Mouse (Mus musculus) urinary bladder, postnatal 25 days (tissue): ENCODE measurements around the gene Prr29.

Experiments used
- DNase-seq: peaks from one replicate; pipeline ENCODE4 v3.0.0; 2022; ENCODE audit warnings: low spot score

The Prr29 gene

DNA sequence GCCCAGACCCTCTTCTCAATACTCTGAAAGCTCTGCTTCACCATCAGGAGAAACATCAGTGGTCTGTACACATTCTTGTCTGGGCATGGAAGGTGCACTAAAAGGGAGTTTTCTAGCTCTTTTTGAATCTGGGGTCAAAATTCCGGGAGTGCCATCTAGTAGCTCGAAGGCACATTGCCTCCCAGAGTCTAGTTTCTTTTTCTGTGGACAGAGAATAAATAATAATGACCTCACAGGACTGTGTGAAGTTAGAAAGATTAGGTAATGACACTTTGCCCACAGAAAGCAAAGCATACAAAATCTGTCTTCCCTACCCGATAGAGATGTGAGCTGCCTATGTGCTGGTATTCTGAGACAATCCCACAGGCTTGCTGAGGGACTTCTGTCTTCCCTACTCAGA lies 45.2 kb downstream of the Prr29 start:
- DNase-seq = no peak

DNA sequence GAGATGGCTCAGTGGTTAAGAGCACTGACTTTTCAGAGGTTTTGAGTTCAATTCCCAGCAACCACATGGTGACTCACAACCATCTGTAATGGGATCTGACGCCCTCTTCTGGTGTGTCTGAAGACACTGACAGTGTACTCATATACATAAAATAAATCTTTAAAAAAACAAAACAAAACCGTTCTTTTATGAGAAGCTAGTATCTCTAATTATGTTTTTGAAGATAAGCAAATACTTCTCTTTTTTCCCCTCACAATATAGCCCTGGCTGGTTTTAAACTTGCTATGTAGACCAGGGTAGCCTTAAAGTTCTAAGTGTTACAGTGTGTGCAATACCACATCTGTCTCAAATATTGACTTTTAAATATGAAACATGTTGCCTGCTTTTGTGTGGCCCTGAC lies 45.9 kb downstream of the Prr29 start:
- no peak for DNase-seq

DNA sequence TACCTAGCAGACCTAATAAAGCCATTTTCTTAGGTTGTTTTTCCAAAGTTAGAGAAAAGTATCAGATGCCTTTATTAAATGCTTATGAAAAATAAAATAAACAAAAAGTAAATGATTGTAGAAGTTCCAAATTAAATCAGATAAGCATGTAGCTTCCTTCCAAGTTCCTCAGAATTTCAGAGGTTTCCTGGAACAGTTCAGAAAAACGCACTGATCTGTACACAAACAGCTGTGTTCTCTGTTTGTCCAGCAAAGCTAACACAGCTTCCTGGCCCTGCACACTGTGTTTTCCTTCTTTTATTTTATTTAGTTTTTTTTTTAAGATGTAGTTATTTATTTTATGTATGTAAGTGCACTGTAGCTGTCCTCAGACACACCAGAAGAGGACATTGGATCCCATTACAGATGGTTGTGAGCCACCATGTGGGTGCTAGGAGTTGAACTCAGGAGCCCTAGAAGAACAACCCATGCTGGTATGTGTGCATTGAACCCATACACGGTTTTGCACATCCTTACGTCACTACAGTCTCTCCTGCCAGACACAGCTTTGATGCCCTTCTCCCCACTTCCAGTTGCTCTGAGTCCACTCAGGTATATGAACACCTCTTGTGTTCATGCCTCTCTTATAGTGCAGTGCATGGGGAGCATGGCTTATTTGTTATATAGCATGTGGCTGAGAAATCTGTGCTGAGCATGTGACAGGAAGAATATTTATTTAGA lies 47.5 kb downstream of the Prr29 start:
- no peak for DNase-seq

- no peak for DNase-seq
Measured at GRCm38 (mm10) chr11:106416331-106416730, 51.1 kb downstream of the Prr29 start.

- no peak for DNase-seq
Measured at GRCm38 (mm10) chr11:106417860-106418259, 52.6 kb downstream of the Prr29 start.

DNA sequence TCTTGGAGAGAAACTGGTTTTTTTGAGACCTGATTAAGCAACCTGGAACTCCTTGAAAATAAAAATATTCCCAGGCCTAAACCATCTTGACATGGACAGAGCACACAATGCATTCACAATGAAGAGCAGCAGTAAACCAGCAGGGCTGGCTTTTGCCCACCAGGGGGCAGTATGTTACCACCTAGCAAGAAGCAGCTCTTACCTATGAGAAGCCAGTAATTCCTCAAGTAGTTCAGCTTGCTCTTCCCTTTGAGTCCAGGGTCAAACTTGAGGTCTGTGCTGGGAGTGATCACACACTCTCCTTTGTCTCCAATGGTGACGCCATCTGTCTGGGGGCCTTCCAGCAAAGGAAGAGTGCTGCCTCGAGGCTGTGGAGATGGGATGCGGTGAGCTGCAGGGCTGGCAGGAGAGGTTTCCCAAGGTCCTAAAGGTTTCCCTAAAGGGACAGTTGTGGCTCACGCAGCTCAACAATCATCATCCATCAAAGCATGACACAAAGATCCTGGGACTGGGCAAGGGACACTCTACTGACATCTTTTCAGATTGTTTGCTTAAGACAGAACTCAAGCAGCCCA lies 53.4 kb downstream of the Prr29 start:
- DNase-seq = peak; percentile 75

GRCm38 (mm10) chr11:106419262-106420102 lies 54.2 kb downstream of the Prr29 start:
- no peak for DNase-seq

DNA sequence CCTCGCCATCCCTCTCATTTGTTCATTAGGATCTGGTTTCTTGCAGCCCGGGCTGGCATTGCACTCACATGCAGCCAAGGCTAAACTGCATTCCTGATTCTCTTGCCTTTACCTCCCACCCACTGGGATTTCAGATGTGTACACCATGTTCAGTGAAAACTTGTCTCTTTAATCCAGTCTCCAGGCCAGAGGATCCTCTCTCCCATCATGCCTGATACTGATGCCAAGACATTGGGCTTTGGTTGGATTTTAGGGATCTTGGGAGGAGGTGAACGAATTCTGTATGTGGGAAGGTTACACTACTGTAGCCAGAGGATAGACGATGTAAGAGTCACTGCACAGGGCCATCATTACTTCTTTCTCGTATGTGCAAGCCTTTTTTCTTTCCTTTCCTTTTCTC lies 59.9 kb downstream of the Prr29 start:
- DNase-seq = no peak

DNA sequence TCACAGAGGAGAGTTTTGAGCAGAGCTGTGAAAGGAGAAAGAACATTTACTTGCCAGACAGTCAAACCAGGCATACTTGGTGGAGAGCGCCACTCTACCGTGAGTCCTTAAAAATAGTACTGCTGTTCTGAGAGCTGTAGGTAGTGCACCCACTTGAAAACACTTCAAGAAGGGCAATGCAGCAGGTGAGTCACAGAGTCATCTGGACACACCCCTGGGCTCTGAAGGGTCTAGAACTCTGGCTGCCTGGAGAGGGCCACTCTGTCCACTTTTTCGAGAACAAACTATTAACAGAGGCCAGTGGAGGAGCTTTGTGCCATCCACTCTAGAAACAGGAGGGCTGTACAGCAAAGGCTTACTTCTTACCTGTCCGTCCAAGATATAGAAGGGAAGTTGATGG lies 61.2 kb downstream of the Prr29 start:
- DNase-seq = no peak
